Mouse (Mus musculus) cerebellum, adult 8-10 months (tissue): ENCODE data around the gene Trex1.

Experiments
- DNase-seq: peaks from one replicate; pipeline ENCODE4 v3.0.0; 2022

Trex1 gene

GRCm38 (mm10) chr9:109008994-109009635 lies 50.4 kb downstream of the Trex1 start:
- no peak for DNase-seq

DNA sequence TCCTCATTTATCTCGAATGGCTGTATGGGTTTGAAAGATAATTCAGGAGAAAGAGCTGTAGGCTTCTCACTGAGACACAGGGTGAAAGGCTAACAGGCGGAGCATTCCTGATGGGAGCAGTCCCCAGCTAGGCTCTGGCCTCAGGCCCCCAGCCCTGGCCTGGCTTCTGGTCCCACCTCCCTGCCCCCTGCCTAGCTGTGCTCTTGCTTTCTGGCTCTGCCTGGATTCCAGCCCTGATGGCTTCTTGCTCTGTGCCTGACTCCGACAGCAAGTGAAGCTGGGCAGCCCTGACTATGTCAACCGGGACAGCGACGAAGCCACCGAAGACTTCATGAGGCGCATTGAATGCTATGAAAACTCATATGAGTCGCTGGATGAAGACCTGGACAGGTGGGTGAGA lies 51.5 kb downstream of the Trex1 start:
- no peak for DNase-seq
